Mouse (Mus musculus): ENCODE results near the gene Ccdc184. TPM values are rescaled to one million over a fixed set of nuclear protein-coding genes. Genes with fewer than 3 reads are reported as not detected.
A peak's percentile ranks its signal among the peaks of the same experiment; 100 is the strongest.

Ccdc184 gene
- polyA plus RNA-seq, 1 experiment: 4.2 TPM

DNA sequence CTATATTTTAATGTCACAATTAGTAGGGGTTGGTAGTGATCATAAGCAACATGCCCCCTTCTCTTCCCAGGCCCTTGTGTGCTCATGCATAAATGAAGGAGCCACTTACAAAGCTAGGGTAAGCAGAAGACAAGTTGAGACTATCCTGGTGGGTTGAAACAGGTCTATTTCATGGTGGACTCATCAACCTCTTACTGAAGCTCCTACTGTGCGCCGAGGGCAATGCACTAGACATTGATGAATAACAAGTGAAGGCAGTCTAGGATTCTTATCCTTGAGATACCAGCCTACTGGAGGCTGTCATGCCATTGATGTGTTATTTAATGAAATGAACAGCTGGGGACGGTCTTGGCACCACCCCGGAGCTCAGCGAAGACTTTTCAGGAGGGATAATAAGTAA lies 11.7 kb upstream of the Ccdc184 start:
- no peak for DNase-seq (ENCODE audit: low spot score)

DNA sequence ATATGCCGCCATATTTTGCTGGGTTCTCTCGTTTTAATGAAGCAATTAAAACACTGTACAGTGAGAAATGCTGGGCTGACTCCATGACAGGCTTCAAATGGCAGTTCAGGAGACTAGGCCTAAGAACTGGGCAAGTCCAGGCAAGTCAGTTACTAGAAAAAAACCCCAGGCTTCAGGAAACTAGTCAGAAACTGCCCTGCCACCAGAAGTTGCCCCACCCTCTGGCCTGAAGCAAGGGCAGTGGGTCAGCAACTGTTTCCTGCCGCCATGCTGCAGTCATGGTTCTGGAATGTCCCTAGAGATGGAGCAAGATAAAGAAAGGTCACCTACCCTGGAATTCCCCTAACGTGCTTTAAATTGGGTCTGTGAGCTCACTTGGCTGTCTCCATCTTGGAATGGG lies 11.0 kb upstream of the Ccdc184 start:
- DNase-seq (ENCODE audit: low spot score): no peak

DNA sequence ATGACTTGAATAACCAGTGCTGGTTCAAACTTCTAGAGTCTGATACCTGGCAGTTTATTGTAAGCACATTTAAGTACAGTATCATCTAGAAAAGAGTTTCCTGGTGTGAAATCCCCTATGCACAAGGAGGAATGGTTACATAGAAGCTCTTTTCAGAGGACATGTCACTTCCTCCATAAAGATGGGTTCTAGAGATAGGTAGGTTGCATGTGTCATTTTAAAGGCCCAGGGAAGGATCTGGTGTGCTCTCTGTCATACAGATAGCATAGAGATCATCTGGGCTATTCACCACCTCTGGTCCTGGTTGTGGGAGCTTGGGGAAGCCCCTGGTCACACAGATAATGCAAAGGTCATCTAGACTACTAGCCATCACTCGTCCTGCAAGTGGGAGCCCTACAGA lies 9.7 kb upstream of the Ccdc184 start:
- DNase-seq (ENCODE audit: low spot score): no peak

DNA sequence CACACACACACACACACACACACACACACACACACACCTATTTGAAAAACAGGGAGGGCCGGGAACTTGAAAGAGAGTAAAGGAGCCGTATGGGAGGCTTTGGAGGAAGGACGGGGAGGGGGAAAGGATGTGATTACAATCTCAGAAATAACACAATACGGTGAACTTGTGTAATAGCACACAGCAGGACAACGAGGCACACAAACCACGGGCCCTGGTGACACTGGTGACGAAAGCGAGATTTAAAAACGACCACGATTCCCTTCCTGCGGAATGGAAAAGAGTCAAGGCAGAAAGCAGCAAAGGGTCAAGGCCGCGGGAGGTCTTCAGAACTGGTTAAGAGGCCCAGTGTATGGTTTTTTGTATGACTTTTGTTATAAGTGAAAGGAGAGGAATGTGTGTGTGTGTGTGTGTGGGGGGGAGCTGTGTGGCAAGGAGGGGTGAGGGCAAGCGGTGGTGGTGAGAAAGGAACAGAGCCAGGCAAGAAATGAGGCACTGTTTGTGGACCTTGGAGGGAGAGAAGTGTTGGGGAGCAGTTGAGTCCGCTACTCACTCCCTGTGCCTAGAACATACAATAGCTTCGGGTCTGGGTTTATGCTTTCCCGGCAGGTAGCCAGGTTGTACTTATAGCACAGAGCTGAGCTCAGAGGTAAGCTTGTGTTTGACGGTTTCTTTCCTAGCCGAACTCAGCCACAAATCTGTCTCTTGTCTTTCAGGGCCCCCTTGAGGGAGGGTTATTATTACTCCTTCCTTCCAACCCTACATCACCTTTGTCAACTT lies 5.7 kb upstream of the Ccdc184 start:
- no peak for DNase-seq (ENCODE audit: low spot score)

GRCm38 (mm10) chr15:98162561-98162960 lies 4.4 kb upstream of the Ccdc184 start:
- no peak for DNase-seq (ENCODE audit: low spot score)

DNA sequence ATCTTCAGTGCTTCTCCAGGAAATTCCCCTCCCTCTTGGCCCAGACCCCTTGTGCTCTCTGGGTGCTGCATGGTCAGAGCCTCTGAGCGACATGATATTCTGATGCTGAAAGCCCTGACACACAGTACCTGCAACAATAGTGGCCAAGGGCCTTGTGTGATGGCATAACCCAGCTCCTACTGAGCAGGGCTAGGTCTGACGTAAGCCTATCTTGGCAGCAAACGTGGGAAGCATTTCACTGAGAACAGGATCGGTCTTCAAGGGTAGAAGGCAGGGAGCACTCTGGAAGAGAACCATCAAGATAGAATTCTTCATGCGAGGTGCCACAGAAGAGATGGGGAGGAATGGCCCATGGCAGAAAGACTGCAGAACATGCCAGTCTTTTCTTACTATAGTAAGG lies 1.4 kb upstream of the Ccdc184 start, which contains the start of gene Asb8:
Asb8 (minus strand) TSS at position 101 of the 400 bp plus-strand sequence.
- no peak for DNase-seq (ENCODE audit: low spot score)

GRCm38 (mm10) chr15:98167645-98168621 lies 975 bp downstream of the Ccdc184 start:
- DNase-seq (ENCODE audit: low spot score): peak; percentile 45

DNA sequence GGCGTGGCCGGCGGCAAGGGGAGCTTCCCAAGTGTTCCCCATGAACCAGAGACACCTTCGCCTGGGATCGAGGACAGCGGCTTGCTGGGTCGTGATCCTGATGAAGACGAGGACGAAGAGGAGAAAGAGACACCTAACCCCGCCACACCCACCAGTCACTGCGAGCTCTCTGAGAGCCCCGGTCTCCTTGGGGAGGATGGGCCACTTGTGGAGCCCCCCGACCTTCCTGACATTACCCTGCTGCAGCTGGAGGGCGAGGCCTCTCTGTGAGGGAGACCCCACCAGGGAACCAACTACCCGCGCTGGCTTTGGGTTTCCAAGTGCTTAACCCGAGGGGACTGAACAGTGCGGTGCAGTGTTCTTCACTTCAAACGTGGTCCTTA lies 1.7 kb downstream of the Ccdc184 start:
- DNase-seq (ENCODE audit: low spot score): no peak

GRCm38 (mm10) chr15:98170365-98170764 lies 3.4 kb downstream of the Ccdc184 start:
- no peak for DNase-seq (ENCODE audit: low spot score)

GRCm38 (mm10) chr15:98170917-98171316 lies 4.0 kb downstream of the Ccdc184 start:
- DNase-seq (ENCODE audit: low spot score): no peak

DNA sequence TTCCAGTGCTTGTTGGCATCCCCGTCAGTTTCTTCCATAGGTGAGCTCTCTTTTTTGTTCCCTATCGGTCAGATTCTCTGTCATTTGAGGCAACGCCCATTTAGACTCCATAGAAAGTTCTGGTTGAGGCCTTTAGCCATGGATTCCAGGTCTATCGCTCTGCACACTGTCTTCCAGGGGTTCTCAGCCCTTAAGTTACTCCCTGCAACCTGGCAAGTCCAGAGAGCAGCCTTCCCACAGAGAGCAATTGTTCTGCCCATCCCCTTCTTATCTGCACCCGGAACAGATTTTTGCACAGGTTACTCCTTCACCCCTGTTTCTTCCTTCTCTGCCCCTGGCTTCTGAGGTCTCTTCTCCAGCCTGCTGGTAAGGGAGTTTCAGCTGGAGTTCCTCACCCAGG lies 5.2 kb downstream of the Ccdc184 start:
- no peak for DNase-seq (ENCODE audit: low spot score)

DNA sequence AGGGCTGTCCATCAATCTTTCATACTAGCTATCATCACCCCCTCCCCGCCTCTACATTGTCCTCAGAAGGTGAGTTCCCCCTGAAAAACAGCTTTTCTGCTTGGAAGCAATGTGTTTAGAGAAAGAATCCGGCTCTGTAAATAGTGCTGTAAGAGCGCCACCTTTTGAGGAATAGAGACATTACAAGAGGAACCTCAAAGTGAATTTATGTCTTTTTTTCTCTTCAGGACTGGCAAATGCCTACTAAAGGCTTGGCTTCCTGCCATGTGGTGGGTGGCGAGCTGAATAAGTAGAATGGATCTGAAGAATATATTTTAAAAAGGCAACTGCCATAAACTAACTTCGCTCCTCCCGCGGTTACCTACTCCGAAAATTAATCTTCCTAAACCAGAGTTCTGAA lies 6.9 kb downstream of the Ccdc184 start:
- DNase-seq (ENCODE audit: low spot score): no peak

GRCm38 (mm10) chr15:98177320-98177719 lies 10.4 kb downstream of the Ccdc184 start:
- no peak for DNase-seq (ENCODE audit: low spot score)

DNA sequence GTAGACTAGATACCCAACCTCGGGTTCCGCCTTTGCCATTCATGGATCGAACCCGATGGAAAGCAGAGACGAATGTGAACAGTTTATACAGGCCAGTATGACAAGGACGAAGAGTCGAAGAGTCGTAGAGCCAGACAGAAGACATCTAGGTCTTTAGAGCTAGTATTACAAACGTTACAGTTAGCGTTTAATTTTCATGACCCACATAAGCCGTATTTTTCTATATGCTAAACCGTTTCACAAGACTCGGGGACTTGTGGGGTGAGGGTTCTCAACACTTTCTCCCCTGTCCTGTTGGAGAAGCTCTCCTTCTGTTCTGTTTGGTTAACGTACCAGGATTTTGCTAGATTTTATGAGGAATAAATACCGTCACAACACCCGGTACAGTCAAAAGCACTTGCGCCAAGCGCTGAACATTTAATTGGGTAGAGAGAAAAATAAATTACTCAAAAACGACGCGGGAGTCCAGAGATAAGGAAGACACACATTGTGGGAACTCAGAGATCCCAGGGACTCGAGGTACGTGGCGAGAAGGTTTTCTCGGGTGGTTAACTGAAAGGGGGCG lies 13.7 kb downstream of the Ccdc184 start:
- DNase-seq (ENCODE audit: low spot score): no peak

GRCm38 (mm10) chr15:98181132-98181711 lies 14.3 kb downstream of the Ccdc184 start:
- DNase-seq (ENCODE audit: low spot score): peak; percentile 82

GRCm38 (mm10) chr15:98181856-98182570 lies 15.1 kb downstream of the Ccdc184 start:
- no peak for DNase-seq (ENCODE audit: low spot score)

DNA sequence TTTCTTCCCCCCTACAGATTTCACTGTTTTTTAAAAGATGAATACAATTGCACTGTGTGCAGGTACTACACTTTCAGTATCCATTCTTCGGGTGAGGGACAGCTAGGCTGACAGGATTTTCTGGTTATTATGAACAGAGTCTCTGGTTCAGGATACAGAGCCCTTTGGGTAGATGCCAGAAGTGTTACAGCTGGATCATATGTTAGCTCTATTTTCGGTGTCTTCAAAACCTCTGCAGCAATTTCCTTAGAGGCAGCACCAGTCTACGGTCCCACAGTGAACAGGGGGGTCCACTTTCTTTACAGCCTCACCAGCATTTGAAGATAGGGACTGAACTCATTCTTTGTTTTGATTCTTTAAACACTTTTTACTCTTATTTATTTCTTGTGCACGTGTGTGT lies 17.5 kb downstream of the Ccdc184 start:
- no peak for DNase-seq (ENCODE audit: low spot score)

GRCm38 (mm10) chr15:98195442-98195841 lies 28.5 kb downstream of the Ccdc184 start, which contains the start of gene Olfr288:
TSS of gene Olfr288 (minus strand) at chr15:98195542.
- DNase-seq (ENCODE audit: low spot score): no peak

DNA sequence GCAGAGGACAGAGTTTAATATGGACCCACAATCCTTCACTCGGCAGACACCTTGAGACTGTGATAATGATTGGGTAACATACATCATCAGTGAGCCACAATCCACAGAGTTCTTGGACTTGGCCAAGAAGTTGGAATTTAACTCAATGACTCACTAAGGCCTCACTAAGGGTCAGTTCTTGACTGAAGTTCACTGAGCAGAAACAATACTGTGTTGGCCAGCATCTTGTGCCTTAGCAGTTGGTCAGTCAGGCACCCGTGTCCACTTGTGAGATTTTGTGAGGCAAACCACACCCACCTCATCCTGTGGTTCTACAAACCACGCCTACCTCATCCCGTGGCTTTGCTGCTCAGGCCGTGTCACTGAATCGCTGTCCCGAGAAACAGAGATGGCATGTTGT lies 42.7 kb downstream of the Ccdc184 start:
- DNase-seq (ENCODE audit: low spot score): no peak

DNA sequence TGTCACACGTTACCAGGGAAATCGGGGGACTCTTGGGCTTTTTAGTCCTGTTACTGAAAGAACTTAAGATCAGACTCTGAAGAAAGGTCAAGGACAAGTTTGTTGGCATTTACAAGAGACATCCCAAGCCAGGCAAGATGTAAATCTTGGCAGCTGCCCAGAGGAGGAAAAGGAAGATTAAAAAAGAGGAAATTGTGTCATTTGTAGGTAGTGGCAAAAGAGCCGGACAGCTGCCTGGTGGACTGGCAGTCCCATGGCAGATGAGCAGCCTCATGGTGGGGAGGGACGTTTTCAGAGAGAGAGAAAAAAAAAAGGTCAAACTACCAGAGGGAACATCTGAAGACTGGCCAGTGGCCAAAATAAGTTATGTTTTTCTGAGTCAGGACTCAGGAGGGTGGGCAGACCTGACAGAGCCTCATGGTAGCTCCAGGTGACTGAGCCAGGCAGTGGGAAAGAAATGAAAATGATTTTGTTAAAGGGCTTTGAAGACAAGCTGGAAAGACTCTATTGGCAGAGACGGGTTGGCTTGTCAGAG lies 46.4 kb downstream of the Ccdc184 start:
- no peak for DNase-seq (ENCODE audit: low spot score)

DNA sequence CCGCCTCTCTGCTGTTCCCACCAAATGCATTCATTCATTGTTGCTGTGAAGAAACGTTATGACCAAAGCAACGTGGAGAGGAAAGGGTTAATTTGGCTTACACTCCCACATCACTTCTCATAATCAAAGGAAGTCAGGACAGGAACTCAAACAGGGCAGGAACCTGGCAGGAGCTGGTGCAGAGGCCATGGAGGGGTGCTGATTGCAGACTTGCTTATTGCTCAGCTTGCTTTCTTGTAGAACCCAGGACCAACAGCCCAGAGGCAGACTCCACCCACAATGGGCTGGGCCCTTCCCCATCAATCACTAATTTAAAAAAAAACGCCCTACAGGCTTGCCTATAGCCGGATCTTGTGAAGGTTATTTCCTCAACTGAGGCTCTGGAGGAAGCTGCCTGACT lies 47.2 kb downstream of the Ccdc184 start:
- DNase-seq (ENCODE audit: low spot score): no peak
